Mouse (Mus musculus) kidney, embryonic 15.5 days (tissue): ENCODE data around the gene Atp6v0d1. TPM values are rescaled to one million over a fixed set of nuclear protein-coding genes. Genes with fewer than 3 reads are reported as not detected.
"Not testable (repeated sequence)": the region's sequence is repeated elsewhere in the genome, so short reads cannot be mapped to it uniquely, and the experiment has no call there.

Experiments
- ATAC-seq: fragments of 200-750 bp; cut with Nextera tagmentation; replicated peaks from 2 replicates; pipeline ENCODE4 v1.8.0; 2017; ENCODE audit warnings: moderate TSS enrichment; ENCODE audit not compliant: low FRiP score
- H3K27ac ChIP-seq: fragments of 300-500 bp; sonication (generic); 2 replicates; pipeline ENCODE4 v1.5.1; 2015; ENCODE audit warnings: mild to moderate bottlenecking, inconsistent platforms
- H3K27me3 ChIP-seq: fragments of 300-500 bp; sonication (generic); 2 replicates; pipeline ENCODE4 v1.6.1; 2015; ENCODE audit warnings: inconsistent platforms
- H3K36me3 ChIP-seq: fragments of 300-500 bp; sonication (generic); 2 replicates; pipeline ENCODE4 v1.6.1; 2015; ENCODE audit warnings: inconsistent platforms
- H3K4me1 ChIP-seq: fragments of 300-500 bp; sonication (generic); 2 replicates; pipeline ENCODE4 v1.6.1; 2015; ENCODE audit warnings: inconsistent platforms
- H3K4me2 ChIP-seq: fragments of 300-500 bp; sonication (generic); 2 replicates; pipeline ENCODE4 v1.6.1; 2015; ENCODE audit warnings: moderate library complexity, mild to moderate bottlenecking, inconsistent platforms
- H3K4me3 ChIP-seq: fragments of 300-500 bp; sonication (generic); replicated peaks from 2 replicates; pipeline ENCODE4 v1.5.1; 2015; ENCODE audit warnings: mild to moderate bottlenecking, inconsistent platforms
- H3K9ac ChIP-seq: fragments of 300-500 bp; sonication (generic); 2 replicates; pipeline ENCODE4 v1.6.1; 2015; ENCODE audit warnings: mild to moderate bottlenecking, inconsistent platforms
- H3K9me3 ChIP-seq: fragments of 300-500 bp; sonication (generic); replicated peaks from 2 replicates; pipeline ENCODE4 v1.6.1; 2016; ENCODE audit warnings: inconsistent platforms
- WGBS: fragments of 180-500 bp; shearing (Covaris S2); methylation state at CpG from one replicate; pipeline ENCODE4 v1.1.7; 2015; ENCODE audit warnings: mixed read lengths; 5-methylcytosine and 5-hydroxymethylcytosine counted together
- polyA plus RNA-seq: library from polyadenylated mRNA; unstranded; fragments of >200 nt; fragmentation: Nextera tagmentation; extraction: Ambion mirVana; gene quantifications from 2 replicates; pipeline ENCODE4 v1.2.1, GENCODE M21; 2015

Atp6v0d1 gene
- polyA plus RNA-seq, 1 experiment from 2014 or later: 88.3 TPM

DNA sequence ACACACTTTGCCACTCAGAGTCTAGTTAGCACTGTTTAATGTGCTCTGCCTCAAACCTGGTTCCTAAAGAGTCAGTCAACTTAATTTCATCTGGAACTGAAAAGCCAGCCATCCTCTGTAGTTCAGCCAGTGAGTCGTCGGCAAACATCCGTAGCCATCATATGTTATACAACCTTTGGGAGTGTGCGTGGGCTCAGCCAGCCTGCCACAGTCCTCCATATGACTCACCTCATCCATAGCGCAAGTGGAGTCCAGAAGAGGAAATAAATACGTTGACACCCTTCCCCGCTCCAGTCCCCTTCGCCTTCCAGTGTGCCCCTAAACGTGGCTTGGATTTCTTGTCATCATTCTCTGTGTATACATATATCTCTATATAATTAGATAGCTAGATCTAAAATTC, 6.0 kb upstream of the Atp6v0d1 start:
- Histone ChIP-seq H3K36me3 (no peaks in the 10 kb centered on the region), H3K9me3 (no peaks in the 10 kb centered on the region), H3K4me3 (no peak overlapping the region), H3K4me1 (peaks cover 5% of the 10 kb centered on the region), H3K4me2 (no peak overlapping the region), H3K27ac (no peak overlapping the region), H3K27me3 (0 out of 2 replicates have a peak, but pooled peaks cover 7% of the 10 kb centered on the region), H3K9ac (no peak overlapping the region)
- ATAC-seq: no peak
- WGBS: 87% methylated on average over 9 of the region's 9 CpGs

DNA sequence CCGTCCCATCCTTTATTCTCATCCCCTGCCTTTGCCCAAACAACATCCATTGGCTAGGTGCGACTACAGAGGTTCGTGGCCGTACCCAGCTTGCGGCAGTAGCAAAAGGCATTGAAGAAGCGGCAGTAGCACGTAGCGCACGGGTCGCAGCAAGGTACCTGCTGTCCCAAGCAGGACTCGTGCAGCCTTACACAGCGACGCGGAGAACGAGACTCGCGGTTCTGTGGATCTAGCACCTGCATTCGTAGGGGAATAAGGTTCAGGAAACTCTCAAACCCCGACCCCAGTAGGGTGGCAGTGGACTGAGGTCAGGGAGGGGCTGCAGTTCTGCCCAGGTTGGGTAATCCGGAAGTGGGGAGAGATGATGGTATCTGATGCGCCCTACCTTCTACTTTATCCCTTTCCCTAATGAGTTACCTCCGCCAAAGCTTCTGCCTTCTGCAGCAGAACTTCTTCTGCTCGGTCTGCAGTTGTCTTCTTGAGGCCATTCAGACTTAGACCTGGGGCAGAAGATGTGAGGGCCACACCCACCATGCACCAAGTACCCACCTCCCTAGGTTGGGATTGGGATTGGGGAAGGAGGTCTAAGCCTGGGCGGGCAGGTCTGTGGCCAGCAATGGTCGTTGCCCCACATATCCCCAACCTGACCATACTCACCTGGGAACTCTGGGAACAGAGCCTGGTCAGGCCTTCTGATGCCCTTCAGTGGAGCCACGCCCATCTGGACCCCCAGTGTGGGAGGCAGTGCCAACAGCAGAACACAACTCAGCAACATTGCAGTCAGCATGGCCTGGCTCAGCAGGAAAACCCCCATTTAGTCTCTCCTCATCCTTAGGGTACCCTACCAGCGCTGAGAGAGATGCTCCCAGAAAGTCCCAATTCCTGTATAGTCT, 1.1 kb upstream of the Atp6v0d1 start:
- ATAC-seq: no peak
- 26% methylated on average over 27 of the region's 27 CpGs for WGBS
- H3K9ac ChIP-seq: peak overlapping the region; percentile 51
- 0 out of 2 replicates have a peak, but pooled peaks cover 7% of the 10 kb centered on the region for H3K27me3 ChIP-seq
- H3K4me1 ChIP-seq: peaks cover 25% of the 10 kb centered on the region
- H3K27ac ChIP-seq: no peak overlapping the region
- H3K36me3 ChIP-seq: peaks cover 12% of the 10 kb centered on the region
- no peaks in the 10 kb centered on the region for H3K9me3 ChIP-seq
- peak overlapping the region; percentile 93 for H3K4me3 ChIP-seq
- H3K4me2 ChIP-seq: peak overlapping the region; percentile 80

DNA sequence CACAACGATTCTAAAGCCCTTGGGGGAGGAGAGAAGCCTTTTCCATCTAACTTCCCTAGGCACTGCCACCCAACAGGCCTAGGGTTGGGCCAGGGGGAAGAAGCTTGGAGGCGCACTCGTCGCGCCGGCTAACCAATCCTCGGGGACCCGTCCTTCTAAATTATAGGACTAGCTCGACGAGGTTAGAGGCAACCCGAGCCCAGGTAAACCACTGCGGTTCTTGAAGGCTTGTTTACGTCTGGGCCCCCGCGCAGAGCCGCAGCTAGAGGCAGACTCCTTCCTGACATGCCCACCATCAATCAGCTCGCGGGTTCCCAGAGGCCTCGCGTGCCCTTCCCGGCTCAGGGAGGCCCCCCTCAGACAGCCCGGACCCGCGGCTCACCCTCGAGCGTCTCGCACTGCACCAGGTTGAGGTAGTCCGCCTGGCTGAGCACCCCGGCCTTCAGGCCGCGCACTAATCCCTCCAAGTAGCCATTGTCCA, 406 bp downstream of the Atp6v0d1 start:
- under 1% methylated on average over 31 of the region's 31 CpGs for WGBS
- Histone ChIP-seq H3K4me1 (peaks cover 25% of the 10 kb centered on the region), H3K9me3 (no peaks in the 10 kb centered on the region), H3K9ac (peak overlapping the region; percentile 89), H3K27ac (peak overlapping the region; percentile 88), H3K36me3 (peaks cover 13% of the 10 kb centered on the region), H3K4me2 (peak overlapping the region; percentile 80), H3K27me3 (0 out of 2 replicates have a peak, but pooled peaks cover 7% of the 10 kb centered on the region), H3K4me3 (peak overlapping the region; percentile 93)
- peak; percentile 80 for ATAC-seq

DNA sequence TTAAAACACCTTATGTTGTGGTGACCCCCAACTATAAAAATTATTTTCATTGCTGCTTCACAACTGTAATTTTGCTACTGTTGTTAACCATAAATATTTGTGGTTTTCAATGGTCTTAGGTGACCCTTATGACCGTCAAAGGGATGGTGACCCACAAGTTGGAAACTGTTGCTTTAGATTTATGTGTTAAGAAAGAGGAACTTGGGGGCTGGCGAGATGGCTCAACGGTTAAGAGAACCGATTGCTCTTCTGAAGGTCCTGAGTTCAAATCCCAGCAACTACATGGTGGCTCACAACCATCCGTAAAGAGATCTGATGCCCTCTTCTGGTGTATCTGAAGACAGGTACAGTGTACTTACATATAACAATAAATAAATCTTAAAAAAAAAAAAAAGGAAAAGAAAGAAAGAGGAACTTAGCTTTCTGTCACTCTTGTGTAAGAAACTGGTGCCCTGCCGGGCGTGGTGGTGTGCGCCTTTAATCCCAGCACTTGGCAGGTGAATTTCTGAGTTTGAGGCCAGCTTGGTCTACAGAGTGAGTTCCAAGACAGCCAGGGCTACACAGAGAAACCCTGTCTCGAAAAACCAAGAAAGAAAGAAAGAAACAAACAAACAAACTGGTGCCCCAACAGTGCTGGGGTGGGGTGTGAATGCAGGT, 1.1 kb downstream of the Atp6v0d1 start:
- Histone ChIP-seq H3K4me2 (peak overlapping the region; percentile 80), H3K4me3 (peak overlapping the region; percentile 93), H3K36me3 (peaks cover 16% of the 10 kb centered on the region), H3K9ac (peak overlapping the region; percentile 89), H3K4me1 (peaks cover 25% of the 10 kb centered on the region)
- not testable (repeated sequence) for H3K9me3 ChIP-seq, H3K27me3 ChIP-seq, ATAC-seq, H3K27ac ChIP-seq
- 85% methylated on average over 9 of the region's 9 CpGs for WGBS

DNA sequence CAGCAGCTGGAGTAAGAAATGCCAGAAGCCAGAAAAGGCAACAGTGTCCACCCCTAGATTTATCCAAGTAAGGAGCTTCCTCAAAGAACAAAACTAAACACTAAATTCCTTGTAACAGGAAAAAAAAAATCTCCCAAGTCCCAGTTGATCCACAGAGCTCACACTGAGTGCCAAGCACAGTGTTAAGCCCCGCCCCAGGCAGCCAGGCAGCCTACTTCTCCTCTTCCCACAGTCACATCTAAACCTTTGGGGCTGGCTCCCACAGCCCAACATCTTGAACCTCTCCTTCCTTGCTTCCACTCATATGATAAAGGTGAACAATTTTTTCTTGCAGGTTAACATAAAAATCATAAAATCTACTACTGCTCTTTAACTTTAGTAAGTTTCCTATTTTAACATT, 2.0 kb downstream of the Atp6v0d1 start:
- H3K27ac ChIP-seq: no peak overlapping the region
- H3K9me3 ChIP-seq: no peaks in the 10 kb centered on the region
- 0 out of 2 replicates have a peak, but pooled peaks cover 7% of the 10 kb centered on the region for H3K27me3 ChIP-seq
- peaks cover 20% of the 10 kb centered on the region for H3K36me3 ChIP-seq
- H3K4me2 ChIP-seq: no peak overlapping the region
- H3K4me1 ChIP-seq: peaks cover 25% of the 10 kb centered on the region
- no peak for ATAC-seq
- 0 out of 2 replicates have a peak overlapping the region, but pooled peaks have one; percentile 17 for H3K9ac ChIP-seq
- H3K4me3 ChIP-seq: no peak overlapping the region
- 94% methylated on average over 1 of the region's 1 CpGs for WGBS

DNA sequence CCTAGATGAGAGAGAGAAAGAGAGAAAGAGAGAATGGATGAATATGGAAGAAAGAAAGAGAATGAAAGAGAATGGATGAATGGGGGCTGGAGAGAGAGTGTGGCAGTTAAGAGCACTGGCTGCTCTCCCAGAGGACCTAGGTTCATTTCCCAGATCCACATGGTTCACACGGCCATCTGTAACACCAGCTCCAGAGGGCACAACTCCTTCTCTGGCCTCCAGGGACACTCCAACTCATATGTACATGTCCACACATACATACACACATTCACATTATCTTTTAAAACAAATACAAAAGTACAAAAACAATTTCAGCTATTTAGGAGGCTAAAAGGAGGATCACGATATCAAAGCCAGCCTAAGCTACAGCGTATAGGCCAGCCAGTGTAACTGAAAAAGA, 3.0 kb downstream of the Atp6v0d1 start:
- 0 out of 2 replicates have a peak, but pooled peaks cover 7% of the 10 kb centered on the region for H3K27me3 ChIP-seq
- peaks cover 24% of the 10 kb centered on the region for H3K36me3 ChIP-seq
- WGBS: 86% methylated on average over 3 of the region's 3 CpGs
- H3K4me1 ChIP-seq: peaks cover 25% of the 10 kb centered on the region
- H3K4me3 ChIP-seq: no peak overlapping the region
- H3K9me3 ChIP-seq: no peaks in the 10 kb centered on the region
- no peak overlapping the region for H3K9ac ChIP-seq
- H3K4me2 ChIP-seq: no peak overlapping the region
- ATAC-seq: no peak
- no peak overlapping the region for H3K27ac ChIP-seq

DNA sequence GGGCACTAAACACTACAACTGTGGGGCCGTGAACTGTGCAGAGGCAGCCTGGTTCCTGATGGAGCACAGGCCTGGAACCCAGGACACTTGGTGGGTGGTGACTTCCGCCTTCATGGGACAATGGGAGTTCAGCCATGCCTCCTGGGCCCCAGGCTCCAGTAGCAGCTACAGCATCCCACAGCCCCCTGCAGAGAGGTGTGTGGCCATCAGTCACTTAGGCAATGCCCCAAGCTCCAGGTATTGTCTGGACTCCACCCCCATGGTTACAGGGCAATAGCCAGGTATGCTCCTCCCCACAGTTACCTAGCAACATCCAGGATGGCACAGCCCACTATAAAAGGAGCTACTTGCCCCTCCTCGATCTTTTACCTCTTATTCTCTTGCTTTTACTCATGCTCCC, 10.6 kb downstream of the Atp6v0d1 start:
- no peak overlapping the region for H3K9ac ChIP-seq
- no peaks in the 10 kb centered on the region for H3K4me1 ChIP-seq
- no peaks in the 10 kb centered on the region for H3K9me3 ChIP-seq
- no peak overlapping the region for H3K4me2 ChIP-seq
- no peaks in the 10 kb centered on the region for H3K27me3 ChIP-seq
- H3K27ac ChIP-seq: no peak overlapping the region
- 74% methylated on average over 3 of the region's 3 CpGs for WGBS
- peaks cover 14% of the 10 kb centered on the region for H3K36me3 ChIP-seq
- H3K4me3 ChIP-seq: no peak overlapping the region
- ATAC-seq: 0 out of 2 replicates have a peak, but pooled peaks have one; percentile 31

DNA sequence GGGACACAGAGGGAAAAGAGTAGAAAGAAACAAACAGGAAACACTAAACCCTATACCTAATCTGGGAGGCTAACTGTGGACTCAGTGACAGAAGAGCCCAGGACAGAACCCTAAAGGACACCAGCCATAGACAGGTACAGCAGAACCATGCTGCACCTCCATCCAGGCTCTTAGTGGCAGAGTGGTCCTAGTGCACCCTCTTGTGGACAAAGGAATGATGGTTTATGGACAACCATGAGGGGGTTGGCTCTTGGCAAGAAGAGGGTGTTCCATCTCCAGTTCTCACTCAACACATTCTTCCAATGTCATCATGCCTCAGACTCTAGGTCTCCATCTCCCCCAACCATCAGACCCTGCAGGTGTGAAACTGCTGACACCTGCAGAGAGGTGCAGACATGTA, 11.8 kb downstream of the Atp6v0d1 start:
- Histone ChIP-seq H3K4me1 (no peaks in the 10 kb centered on the region), H3K9me3 (no peaks in the 10 kb centered on the region), H3K9ac (no peak overlapping the region), H3K4me3 (no peak overlapping the region), H3K4me2 (no peak overlapping the region), H3K36me3 (peaks cover 8% of the 10 kb centered on the region), H3K27me3 (no peaks in the 10 kb centered on the region), H3K27ac (no peak overlapping the region)
- ATAC-seq: peak; percentile 79; the same call in 1 of the 2 replicates

DNA sequence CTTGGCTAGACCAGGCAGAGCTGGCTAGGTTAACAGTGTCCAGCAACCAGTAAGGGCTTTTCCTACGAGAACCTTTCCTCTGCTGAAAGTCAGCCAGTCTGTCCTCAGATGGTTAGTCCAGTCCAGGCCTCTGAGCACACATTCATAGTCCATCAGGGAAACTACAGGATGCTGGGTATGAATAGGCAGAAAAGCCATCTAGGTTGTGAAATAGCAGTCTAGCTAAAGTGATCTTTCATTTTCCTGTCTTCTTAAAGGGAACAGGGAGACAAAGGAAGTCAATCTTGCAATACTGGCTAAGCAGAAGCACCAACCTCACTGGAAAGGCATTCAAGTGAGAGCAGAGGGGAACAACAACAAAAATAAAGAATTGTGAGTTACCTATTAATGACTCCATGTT, 13.0 kb downstream of the Atp6v0d1 start:
- no peak for ATAC-seq

DNA sequence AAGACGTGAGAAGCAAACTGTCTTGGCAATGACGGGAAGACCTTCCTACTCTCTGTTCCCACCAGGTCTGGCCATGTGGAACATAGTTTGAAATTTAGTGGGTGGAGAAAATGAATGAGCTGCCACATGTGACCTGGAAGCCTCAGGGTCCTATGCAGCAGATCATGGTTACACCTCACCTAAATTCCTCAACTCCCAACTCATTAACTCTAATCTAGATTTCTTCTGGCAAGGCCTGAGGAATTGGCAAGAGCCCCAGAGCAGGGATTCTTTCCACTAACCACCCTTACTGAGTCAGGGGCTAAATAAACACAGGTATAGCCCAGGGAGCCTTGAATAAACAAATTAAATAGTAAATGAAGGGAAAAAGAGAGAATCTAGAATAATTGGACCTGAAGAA, 13.8 kb downstream of the Atp6v0d1 start:
- H3K4me1 ChIP-seq: peaks cover under 1% of the 10 kb centered on the region; the same call in 1 of the 2 replicates
- H3K27ac ChIP-seq: no peak overlapping the region
- H3K4me2 ChIP-seq: no peak overlapping the region
- no peak overlapping the region for H3K4me3 ChIP-seq
- H3K9me3 ChIP-seq: no peaks in the 10 kb centered on the region
- WGBS: 82% methylated on average over 2 of the region's 2 CpGs
- H3K36me3 ChIP-seq: peaks cover 3% of the 10 kb centered on the region; the same call in 1 of the 2 replicates
- H3K9ac ChIP-seq: no peak overlapping the region
- no peak for ATAC-seq
- H3K27me3 ChIP-seq: no peaks in the 10 kb centered on the region

More for the DNA sequence above, 13.0 kb downstream of the Atp6v0d1 start:
- Histone ChIP-seq H3K4me2 (no peak overlapping the region), H3K27me3 (no peaks in the 10 kb centered on the region), H3K4me1 (no peaks in the 10 kb centered on the region), H3K4me3 (no peak overlapping the region), H3K9ac (no peak overlapping the region), H3K36me3 (peaks cover 3% of the 10 kb centered on the region; the same call in 1 of the 2 replicates), H3K9me3 (no peaks in the 10 kb centered on the region), H3K27ac (no peak overlapping the region)
- WGBS: 76% methylated on average over 1 of the region's 1 CpGs

DNA sequence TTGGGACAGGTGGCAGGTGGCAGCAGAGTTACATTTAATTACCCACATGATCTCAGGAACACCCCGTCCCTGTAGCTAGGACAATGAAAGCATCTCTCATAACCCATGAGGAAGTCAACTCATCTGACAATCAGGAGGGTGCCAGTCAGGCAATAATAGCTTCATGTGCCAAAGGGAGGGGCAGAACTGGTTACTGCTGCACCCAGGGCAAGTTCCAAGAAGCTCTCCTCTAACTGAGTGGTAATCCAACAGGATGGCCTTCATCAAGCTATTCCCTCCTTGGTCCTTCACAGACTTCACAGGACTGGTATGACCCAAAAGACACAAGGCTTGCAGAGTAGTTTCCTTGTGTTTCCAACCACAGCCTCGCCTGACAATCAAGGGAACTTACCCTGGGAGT, 15.8 kb downstream of the Atp6v0d1 start:
- no peak for ATAC-seq
- H3K27me3 ChIP-seq: no peaks in the 10 kb centered on the region
- no peak overlapping the region for H3K4me3 ChIP-seq
- no peaks in the 10 kb centered on the region for H3K9me3 ChIP-seq
- 75% methylated on average over 2 of the region's 2 CpGs for WGBS
- H3K4me2 ChIP-seq: no peak overlapping the region
- H3K27ac ChIP-seq: no peak overlapping the region
- peaks cover 3% of the 10 kb centered on the region; the same call in 1 of the 2 replicates for H3K36me3 ChIP-seq
- no peak overlapping the region for H3K9ac ChIP-seq
- H3K4me1 ChIP-seq: peaks cover 17% of the 10 kb centered on the region

DNA sequence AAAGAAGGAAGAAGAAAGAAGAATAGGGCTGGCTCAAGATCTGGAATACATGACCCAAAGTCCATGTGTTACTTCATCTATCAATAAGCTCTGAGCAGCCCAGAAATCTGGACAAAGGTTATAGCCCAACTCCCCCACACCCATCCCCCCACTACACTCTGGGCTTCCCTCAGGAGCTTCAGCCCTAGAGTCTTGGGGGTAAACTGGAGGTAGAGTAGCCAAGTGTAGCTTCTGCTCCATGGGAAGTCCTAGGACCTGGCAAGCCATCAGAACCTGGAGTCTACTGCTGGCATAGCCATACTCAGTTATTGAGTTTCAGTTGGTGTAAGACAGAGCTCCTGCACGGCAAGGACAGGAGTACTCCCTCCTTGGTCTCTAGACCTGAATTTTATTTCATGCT, 16.3 kb downstream of the Atp6v0d1 start:
- no peaks in the 10 kb centered on the region for H3K27me3 ChIP-seq
- no peak overlapping the region for H3K4me2 ChIP-seq
- H3K9me3 ChIP-seq: no peaks in the 10 kb centered on the region
- H3K4me1 ChIP-seq: peaks cover 23% of the 10 kb centered on the region
- ATAC-seq: no peak
- H3K4me3 ChIP-seq: no peak overlapping the region
- no peak overlapping the region for H3K9ac ChIP-seq
- peaks cover 3% of the 10 kb centered on the region; the same call in 1 of the 2 replicates for H3K36me3 ChIP-seq
- 68% methylated on average over 1 of the region's 1 CpGs for WGBS
- no peak overlapping the region for H3K27ac ChIP-seq
